Mouse (Mus musculus): ENCODE results near the gene Kctd21. TPM values are rescaled to one million over a fixed set of nuclear protein-coding genes. Genes with fewer than 3 reads are reported as not detected.
A peak's percentile ranks its signal among the peaks of the same experiment; 100 is the strongest.

The Kctd21 gene
- total RNA-seq, 1 experiment from 2014 or later = 1.6 TPM

GRCm38 (mm10) chr7:97340907-97341849, 9.1 kb downstream of the Kctd21 start:
- no peak for ATAC-seq (replicated peaks in 1 of 2; ENCODE audit: insufficient read depth in 1 of 2, low FRiP score in 2 of 2, low TSS enrichment in 1 of 2, low read depth in 1 of 2, poor library complexity in 2 of 2, severe bottlenecking in 2 of 2)

- ATAC-seq (replicated peaks in 1 of 2; ENCODE audit: insufficient read depth in 1 of 2, low FRiP score in 2 of 2, low TSS enrichment in 1 of 2, low read depth in 1 of 2, poor library complexity in 2 of 2, severe bottlenecking in 2 of 2) = no peak
Measured at GRCm38 (mm10) chr7:97342961-97343360, 10.8 kb downstream of the Kctd21 start.

GRCm38 (mm10) chr7:97344655-97345054, 12.5 kb downstream of the Kctd21 start:
- no peak for ATAC-seq (replicated peaks in 1 of 2; ENCODE audit: insufficient read depth in 1 of 2, low FRiP score in 2 of 2, low TSS enrichment in 1 of 2, low read depth in 1 of 2, poor library complexity in 2 of 2, severe bottlenecking in 2 of 2)

GRCm38 (mm10) chr7:97345229-97345871, 13.2 kb downstream of the Kctd21 start:
- no peak for ATAC-seq (replicated peaks in 1 of 2; ENCODE audit: insufficient read depth in 1 of 2, low FRiP score in 2 of 2, low TSS enrichment in 1 of 2, low read depth in 1 of 2, poor library complexity in 2 of 2, severe bottlenecking in 2 of 2)

GRCm38 (mm10) chr7:97346111-97346821, 14.1 kb downstream of the Kctd21 start:
- ATAC-seq (replicated peaks in 1 of 2; ENCODE audit: insufficient read depth in 1 of 2, low FRiP score in 2 of 2, low TSS enrichment in 1 of 2, low read depth in 1 of 2, poor library complexity in 2 of 2, severe bottlenecking in 2 of 2) = no peak

GRCm38 (mm10) chr7:97346822-97347166, 14.7 kb downstream of the Kctd21 start:
- ATAC-seq (replicated peaks in 1 of 2; ENCODE audit: insufficient read depth in 1 of 2, low FRiP score in 2 of 2, low TSS enrichment in 1 of 2, low read depth in 1 of 2, poor library complexity in 2 of 2, severe bottlenecking in 2 of 2) = no peak

- no peak for ATAC-seq (replicated peaks in 1 of 2; ENCODE audit: insufficient read depth in 1 of 2, low FRiP score in 2 of 2, low TSS enrichment in 1 of 2, low read depth in 1 of 2, poor library complexity in 2 of 2, severe bottlenecking in 2 of 2)
Measured at GRCm38 (mm10) chr7:97347464-97347863, 15.3 kb downstream of the Kctd21 start.

GRCm38 (mm10) chr7:97348318-97348717, 16.2 kb downstream of the Kctd21 start:
- ATAC-seq (replicated peaks in 1 of 2; ENCODE audit: insufficient read depth in 1 of 2, low FRiP score in 2 of 2, low TSS enrichment in 1 of 2, low read depth in 1 of 2, poor library complexity in 2 of 2, severe bottlenecking in 2 of 2) = no peak

GRCm38 (mm10) chr7:97348836-97349235, 16.7 kb downstream of the Kctd21 start:
- ATAC-seq (replicated peaks in 1 of 2; ENCODE audit: insufficient read depth in 1 of 2, low FRiP score in 2 of 2, low TSS enrichment in 1 of 2, low read depth in 1 of 2, poor library complexity in 2 of 2, severe bottlenecking in 2 of 2) = no peak

GRCm38 (mm10) chr7:97349438-97349837, 17.3 kb downstream of the Kctd21 start:
- no peak for ATAC-seq (replicated peaks in 1 of 2; ENCODE audit: insufficient read depth in 1 of 2, low FRiP score in 2 of 2, low TSS enrichment in 1 of 2, low read depth in 1 of 2, poor library complexity in 2 of 2, severe bottlenecking in 2 of 2)

GRCm38 (mm10) chr7:97350891-97351290, 18.8 kb downstream of the Kctd21 start:
- no peak for ATAC-seq (replicated peaks in 1 of 2; ENCODE audit: insufficient read depth in 1 of 2, low FRiP score in 2 of 2, low TSS enrichment in 1 of 2, low read depth in 1 of 2, poor library complexity in 2 of 2, severe bottlenecking in 2 of 2)

- no peak for ATAC-seq (replicated peaks in 1 of 2; ENCODE audit: insufficient read depth in 1 of 2, low FRiP score in 2 of 2, low TSS enrichment in 1 of 2, low read depth in 1 of 2, poor library complexity in 2 of 2, severe bottlenecking in 2 of 2)
Measured at GRCm38 (mm10) chr7:97351792-97352513, 19.8 kb downstream of the Kctd21 start.

GRCm38 (mm10) chr7:97353356-97353755, 21.2 kb downstream of the Kctd21 start:
- ATAC-seq (replicated peaks in 1 of 2; ENCODE audit: insufficient read depth in 1 of 2, low FRiP score in 2 of 2, low TSS enrichment in 1 of 2, low read depth in 1 of 2, poor library complexity in 2 of 2, severe bottlenecking in 2 of 2) = no peak

- peak; percentile 62 to 67 for ATAC-seq (replicated peaks in 1 of 2; ENCODE audit: insufficient read depth in 1 of 2, low FRiP score in 2 of 2, low TSS enrichment in 1 of 2, low read depth in 1 of 2, poor library complexity in 2 of 2, severe bottlenecking in 2 of 2)
Measured at GRCm38 (mm10) chr7:97355068-97355841, 23.1 kb downstream of the Kctd21 start.

- ATAC-seq (replicated peaks in 1 of 2; ENCODE audit: insufficient read depth in 1 of 2, low FRiP score in 2 of 2, low TSS enrichment in 1 of 2, low read depth in 1 of 2, poor library complexity in 2 of 2, severe bottlenecking in 2 of 2) = 0 out of 4 replicates have a peak, but pooled peaks of 1 of the 2 experiments have one; percentile 24
Measured at GRCm38 (mm10) chr7:97356253-97356652, 24.1 kb downstream of the Kctd21 start.

GRCm38 (mm10) chr7:97356875-97357276, 24.7 kb downstream of the Kctd21 start:
- ATAC-seq (replicated peaks in 1 of 2; ENCODE audit: insufficient read depth in 1 of 2, low FRiP score in 2 of 2, low TSS enrichment in 1 of 2, low read depth in 1 of 2, poor library complexity in 2 of 2, severe bottlenecking in 2 of 2) = no peak

GRCm38 (mm10) chr7:97357840-97358239, 25.7 kb downstream of the Kctd21 start:
- no peak for ATAC-seq (replicated peaks in 1 of 2; ENCODE audit: insufficient read depth in 1 of 2, low FRiP score in 2 of 2, low TSS enrichment in 1 of 2, low read depth in 1 of 2, poor library complexity in 2 of 2, severe bottlenecking in 2 of 2)
